Mouse (Mus musculus) heart, embryonic 12.5 days (tissue): ENCODE measurements around the gene Phox2b. TPM values are rescaled to one million over a fixed set of nuclear protein-coding genes. Genes with fewer than 3 reads are reported as not detected.

Experiments used
- ATAC-seq: fragments of 200-750 bp; cut with Nextera tagmentation; 2 replicates; pipeline ENCODE4 v1.8.0; 2017; ENCODE audit warnings: moderate TSS enrichment, moderate library complexity; ENCODE audit not compliant: insufficient number of reproducible peaks, low FRiP score
- H3K27ac ChIP-seq: fragments of 300-500 bp; sonication (generic); 2 replicates; pipeline ENCODE4 v1.5.1; 2016; ENCODE audit warnings: mild to moderate bottlenecking, moderate library complexity; ENCODE audit not compliant: poor library complexity, severe bottlenecking
- H3K27me3 ChIP-seq: fragments of 300-500 bp; sonication (generic); replicated peaks from 2 replicates; pipeline ENCODE4 v1.6.1; 2016; ENCODE audit warnings: mild to moderate bottlenecking, moderate library complexity
- H3K36me3 ChIP-seq: fragments of 300-500 bp; sonication (generic); 2 replicates; pipeline ENCODE4 v1.6.1; 2016; ENCODE audit warnings: mild to moderate bottlenecking, moderate library complexity
- H3K4me1 ChIP-seq: fragments of 300-500 bp; sonication (generic); replicated peaks from 2 replicates; pipeline ENCODE4 v1.6.1; 2016; ENCODE audit warnings: mild to moderate bottlenecking
- H3K4me2 ChIP-seq: fragments of 300-500 bp; sonication (generic); 2 replicates; pipeline ENCODE4 v1.6.1; 2016; ENCODE audit warnings: mild to moderate bottlenecking, moderate library complexity
- H3K4me3 ChIP-seq: fragments of 300-500 bp; sonication (generic); 2 replicates; pipeline ENCODE4 v1.5.1; 2016; ENCODE audit warnings: mild to moderate bottlenecking
- H3K9ac ChIP-seq: fragments of 300-500 bp; sonication (generic); 2 replicates; pipeline ENCODE4 v1.6.1; 2016; ENCODE audit warnings: mild to moderate bottlenecking, moderate library complexity
- H3K9me3 ChIP-seq: fragments of 300-500 bp; sonication (generic); replicated peaks from 2 replicates; pipeline ENCODE4 v1.6.1; 2016; ENCODE audit warnings: mild to moderate bottlenecking, moderate library complexity
- WGBS: fragments of 180-500 bp; shearing (Covaris S2); methylation state at CpG from one replicate; pipeline ENCODE4 v1.1.7; 2016; 5-methylcytosine and 5-hydroxymethylcytosine counted together
- microRNA-seq: library from miRNA; unstranded; fragments of <30 nt; microRNA quantifications from one replicate; pipeline ENCODE4, GENCODE M21; 2017
- polyA plus RNA-seq: library from polyadenylated mRNA; unstranded; fragments of >200 nt; fragmentation: Nextera tagmentation; extraction: Ambion mirVana; gene quantifications from 2 replicates; pipeline ENCODE4 v1.2.1, GENCODE M21; 2016

Phox2b gene
- polyA plus RNA-seq, 1 experiment from 2014 or later: not detected

- Histone ChIP-seq H3K4me2 (no peak overlapping the region), H3K27ac (no peak overlapping the region), H3K9ac (no peak overlapping the region), H3K4me1 (peaks cover 6% of the 10 kb centered on the region; the same call in 1 of the 2 replicates), H3K4me3 (no peak overlapping the region), H3K36me3 (no peaks in the 10 kb centered on the region), H3K9me3 (no peaks in the 10 kb centered on the region), H3K27me3 (peaks cover 73% of the 10 kb centered on the region)
- no peak for ATAC-seq
- WGBS: 59% methylated on average over 5 of the region's 5 CpGs
These were observed 8.2 kb downstream of the Phox2b start for GRCm38 (mm10) chr5:67090856-67091255.

DNA sequence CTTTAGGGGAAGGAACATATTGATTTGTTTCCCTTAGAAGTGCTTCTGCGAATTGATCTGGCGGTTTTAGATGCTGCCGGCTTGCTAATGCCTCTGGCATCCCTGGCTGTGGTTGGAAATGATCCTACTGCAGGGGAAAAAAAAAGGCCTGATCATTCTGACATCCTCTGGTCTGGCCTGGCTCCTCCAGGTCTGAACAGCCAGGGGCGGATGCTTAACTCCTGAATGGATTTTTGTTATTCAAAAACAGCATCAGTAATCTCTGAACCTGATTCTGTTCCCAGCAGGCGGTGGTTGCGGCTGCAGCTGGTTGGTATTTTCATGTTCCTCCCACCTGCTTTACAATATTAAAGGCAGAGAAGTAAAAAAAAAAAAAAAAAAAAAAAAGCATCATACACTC lies 16.0 kb downstream of the Phox2b start:
- Histone ChIP-seq H3K27me3 (peaks cover 55% of the 10 kb centered on the region), H3K9me3 (peaks cover 8% of the 10 kb centered on the region; the same call in 1 of the 2 replicates), H3K27ac (no peak overlapping the region), H3K9ac (no peak overlapping the region), H3K4me2 (no peak overlapping the region), H3K4me1 (no peaks in the 10 kb centered on the region), H3K36me3 (no peaks in the 10 kb centered on the region), H3K4me3 (no peak overlapping the region)
- 42% methylated on average over 6 of the region's 6 CpGs for WGBS
- ATAC-seq: no peak

DNA sequence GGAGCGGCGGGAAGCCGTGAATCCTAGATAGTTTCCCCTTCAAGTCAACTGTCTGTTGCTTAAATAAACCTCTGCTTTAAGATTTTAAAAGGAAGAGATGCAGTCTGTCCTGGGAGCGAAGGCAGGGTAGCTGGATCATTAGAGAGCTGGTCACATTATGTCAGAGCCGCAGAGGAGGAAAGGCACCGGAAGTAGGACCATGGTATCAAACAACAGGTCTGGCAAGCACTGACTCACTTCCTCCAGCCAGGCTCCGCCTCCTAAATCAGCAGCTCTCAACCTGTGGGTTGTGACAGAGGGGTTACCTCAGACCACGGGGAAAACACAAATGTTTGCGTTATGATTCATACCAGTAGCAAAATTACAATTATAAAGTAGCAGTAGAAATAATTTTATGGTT lies 35.5 kb downstream of the Phox2b start:
- no peak overlapping the region for H3K4me3 ChIP-seq
- H3K9ac ChIP-seq: no peak overlapping the region
- no peak overlapping the region for H3K4me2 ChIP-seq
- no peak for ATAC-seq
- no peaks in the 10 kb centered on the region for H3K4me1 ChIP-seq
- no peaks in the 10 kb centered on the region for H3K9me3 ChIP-seq
- 70% methylated on average over 9 of the region's 9 CpGs for WGBS
- H3K27me3 ChIP-seq: no peaks in the 10 kb centered on the region
- H3K36me3 ChIP-seq: no peaks in the 10 kb centered on the region
- H3K27ac ChIP-seq: no peak overlapping the region

DNA sequence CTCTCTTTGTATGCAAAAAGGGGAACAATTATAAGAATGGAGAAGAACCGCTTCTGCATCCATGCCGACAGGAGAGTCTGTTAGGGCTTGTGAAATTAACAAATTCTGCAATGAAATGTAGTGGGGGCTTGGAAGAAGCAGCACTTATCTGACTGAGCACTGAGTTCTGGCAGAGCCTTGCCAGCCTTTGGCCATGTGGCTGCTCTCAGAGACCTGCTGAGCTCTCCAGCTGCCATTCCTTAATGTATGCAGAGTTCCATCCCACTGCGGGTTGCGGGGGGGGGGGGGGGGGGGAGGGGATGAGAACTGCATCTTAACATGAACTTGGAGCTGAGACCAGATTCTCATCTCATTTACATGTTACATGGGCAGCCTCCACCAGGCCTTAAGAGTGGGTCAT lies 38.6 kb downstream of the Phox2b start:
- no peak overlapping the region for H3K27ac ChIP-seq
- H3K4me1 ChIP-seq: no peaks in the 10 kb centered on the region
- WGBS: 38% methylated on average over 4 of the region's 4 CpGs

DNA sequence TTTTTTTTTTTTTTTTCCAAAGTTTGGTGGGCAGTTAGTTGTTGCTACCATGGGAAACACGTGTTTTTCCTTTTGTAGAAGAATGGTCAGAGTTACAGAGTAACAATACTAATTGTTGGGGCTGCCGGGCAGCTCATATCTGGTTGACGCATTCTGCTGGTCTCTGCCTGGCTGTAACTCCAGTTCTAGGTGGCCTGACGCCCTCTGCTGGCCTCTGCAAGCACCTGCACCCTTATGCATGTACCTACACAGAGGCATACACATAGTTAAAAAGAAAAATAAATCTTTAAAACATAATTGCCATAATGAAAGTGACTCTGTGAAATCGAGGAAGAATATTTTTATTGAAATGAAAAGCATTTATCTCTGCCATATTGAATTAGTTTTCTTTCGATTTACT lies 41.3 kb downstream of the Phox2b start:
- H3K27ac ChIP-seq: no peak overlapping the region
- H3K4me1 ChIP-seq: no peaks in the 10 kb centered on the region
- H3K9ac ChIP-seq: no peak overlapping the region
- ATAC-seq: no peak
- WGBS: 80% methylated on average over 6 of the region's 6 CpGs
- H3K36me3 ChIP-seq: peaks cover 4% of the 10 kb centered on the region; the same call in 1 of the 2 replicates
- no peak overlapping the region for H3K4me3 ChIP-seq
- H3K27me3 ChIP-seq: peaks cover 15% of the 10 kb centered on the region; the same call in 1 of the 2 replicates
- no peak overlapping the region for H3K4me2 ChIP-seq
- H3K9me3 ChIP-seq: 0 out of 2 replicates have a peak, but pooled peaks cover 2% of the 10 kb centered on the region

More for the DNA sequence above, 38.6 kb downstream of the Phox2b start:
- no peak overlapping the region for H3K4me2 ChIP-seq
- H3K36me3 ChIP-seq: peaks cover under 1% of the 10 kb centered on the region; the same call in 1 of the 2 replicates
- 0 out of 2 replicates have a peak, but pooled peaks cover 2% of the 10 kb centered on the region for H3K9me3 ChIP-seq
- H3K27me3 ChIP-seq: peaks cover 7% of the 10 kb centered on the region; the same call in 1 of the 2 replicates
- ATAC-seq: no peak
- no peak overlapping the region for H3K9ac ChIP-seq
- no peak overlapping the region for H3K4me3 ChIP-seq

DNA sequence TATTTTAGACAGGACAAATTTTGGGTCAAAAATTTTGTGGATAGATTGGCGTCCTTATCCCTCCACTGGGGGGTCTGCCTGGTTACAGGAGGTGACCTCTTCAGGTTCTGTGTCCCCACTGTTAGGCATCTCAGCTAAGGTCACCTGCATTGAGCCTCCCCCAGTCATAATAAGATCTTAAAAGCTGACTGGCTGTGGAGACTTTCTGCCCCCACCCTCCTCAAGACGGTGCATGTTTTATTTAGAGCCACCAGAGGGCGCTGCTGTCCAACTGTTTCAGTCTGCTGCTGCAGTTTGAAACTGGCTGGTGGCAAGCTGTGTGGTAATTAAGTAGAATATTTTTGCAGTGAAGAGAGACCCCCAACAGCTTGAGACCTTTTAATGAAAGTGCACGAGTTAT lies 51.1 kb downstream of the Phox2b start:
- no peak for ATAC-seq
- Histone ChIP-seq H3K4me1 (no peaks in the 10 kb centered on the region), H3K9ac (no peak overlapping the region), H3K27ac (no peak overlapping the region), H3K4me3 (no peak overlapping the region), H3K36me3 (no peaks in the 10 kb centered on the region; the same call in 1 of the 2 replicates), H3K4me2 (no peak overlapping the region), H3K9me3 (no peaks in the 10 kb centered on the region), H3K27me3 (peaks cover 27% of the 10 kb centered on the region; the same call in 1 of the 2 replicates)
- WGBS: 13% methylated on average over 4 of the region's 4 CpGs

Small RNAs within 50 kb of the gene (microRNA-seq; reads per million reads assigned to microRNA genes)
- gene Gm23841: not detected

Other genes with a start within 250 kb of the Phox2b start
- 55.5 and 60.9 TPM in 2 replicates for gene Tmem33, start 161.3 kb upstream of the Phox2b start, polyA plus RNA-seq
- gene Slc30a9, start 207.7 kb upstream of the Phox2b start, polyA plus RNA-seq: 150 and 158 TPM in 2 replicates